Mouse (Mus musculus) thymus, adult 2 months (tissue): ENCODE results near the gene Zfp607b.

Experiments
- CTCF ChIP-seq: fragments of 200-500 bp; IDR thresholded peaks from 2 replicates; pipeline ENCODE4 v1.5.1; 2012; ENCODE audit warnings: mild to moderate bottlenecking, control low read depth, low read length, moderate library complexity, borderline replicate concordance; ENCODE audit not compliant: control insufficient read depth, poor library complexity, insufficient read depth; ENCODE audit errors: extremely low read depth
- POLR2A ChIP-seq: fragments of 200-500 bp; IDR thresholded peaks from 2 replicates; pipeline ENCODE4 v1.6.1; 2012; ENCODE audit warnings: mild to moderate bottlenecking, low read length, control low read depth, moderate library complexity; ENCODE audit not compliant: control insufficient read depth, poor library complexity, insufficient read depth; ENCODE audit errors: extremely low read depth

DNA sequence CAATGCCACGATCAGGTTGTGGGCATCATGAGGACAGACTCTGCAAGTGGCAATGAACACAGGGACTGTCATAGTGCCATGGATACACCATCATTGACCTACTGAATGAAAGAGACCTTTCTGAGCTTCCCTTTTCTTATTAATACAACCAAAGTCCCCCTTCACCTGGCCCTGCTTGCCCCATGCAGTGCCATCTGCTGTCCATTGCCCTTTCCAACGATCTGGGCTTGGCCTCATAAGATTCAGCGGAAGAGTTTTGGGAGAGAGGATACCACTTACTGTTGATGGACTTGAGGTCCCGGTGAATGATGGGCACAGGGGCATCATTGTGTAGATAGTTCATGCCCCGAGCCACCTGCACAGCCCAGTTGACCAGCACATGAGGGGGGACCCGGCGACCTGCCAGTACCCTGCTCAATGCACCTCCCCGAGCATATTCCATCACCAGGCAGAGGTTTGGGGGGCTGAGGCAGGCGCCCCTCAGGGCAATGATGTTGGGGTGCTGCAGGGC lies 16.0 kb upstream of the Zfp607b start:
- TF ChIP-seq POLR2A, result no peak
- no peak for TF ChIP-seq CTCF
